Mouse (Mus musculus): ENCODE results near the gene Slx4. TPM values are rescaled to one million over a fixed set of nuclear protein-coding genes. Genes with fewer than 3 reads are reported as not detected.
"Not testable (repeated sequence)": the region's sequence is repeated elsewhere in the genome, so short reads cannot be mapped to it uniquely, and the experiment has no call there.

The Slx4 gene
- total and polyA plus RNA-seq, 3 experiments: 22.0 to 51.8 (median 36.8) TPM

- ATAC-seq (ENCODE audit: extremely low read depth, insufficient number of reproducible peaks, low FRiP score, poor library complexity, severe bottlenecking): no peak
- peaks cover 99% of the 10 kb centered on the region for H3K36me3 ChIP-seq (replicated peaks)
- H3K9me3 ChIP-seq (replicated peaks): no peaks in the 10 kb centered on the region
- H3K4me3 ChIP-seq (ENCODE audit: low read depth, low read length): no peak overlapping the region
- no peak for DNase-seq (ENCODE audit: low spot score)
- TF ChIP-seq GATA2 (IDR thresholded peaks at IDR 0.05; ENCODE audit: borderline replicate concordance, low read depth, low read length) (no peak), GATA1 (IDR thresholded peaks at IDR 0.05; ENCODE audit: borderline replicate concordance, low read length) (no peak), CTCF (IDR thresholded peaks at IDR 0.05; ENCODE audit: low read depth, low read length) (no peak), POLR2AphosphoS5 (IDR thresholded peaks at IDR 0.05; ENCODE audit: insufficient replicate concordance, low read depth, low read length) (no peak), TAL1 (conservative IDR thresholded peaks at IDR 0.05; ENCODE audit: low read depth, low read length) (no peak)
- no peaks in the 10 kb centered on the region; the same call in 1 of the 2 replicates for H3K4me1 ChIP-seq (ENCODE audit: insufficient read depth, low read depth, low read length)
- H3K27me3 ChIP-seq (ENCODE audit: insufficient read depth, low read length): no peaks in the 10 kb centered on the region
Measured at GRCm38 (mm10) chr16:3983146-3983700, 20.3 kb downstream of the Slx4 start.

- H3K36me3 ChIP-seq (replicated peaks): peaks cover 96% of the 10 kb centered on the region
- no peaks in the 10 kb centered on the region; the same call in 1 of the 2 replicates for H3K4me1 ChIP-seq (ENCODE audit: insufficient read depth, low read depth, low read length)
- ATAC-seq (ENCODE audit: extremely low read depth, insufficient number of reproducible peaks, low FRiP score, poor library complexity, severe bottlenecking): no peak
- H3K27me3 ChIP-seq (ENCODE audit: insufficient read depth, low read length): no peaks in the 10 kb centered on the region
- H3K9me3 ChIP-seq (replicated peaks): no peaks in the 10 kb centered on the region
- no peak for DNase-seq (ENCODE audit: low spot score)
- TF ChIP-seq GATA2 (IDR thresholded peaks at IDR 0.05; ENCODE audit: borderline replicate concordance, low read depth, low read length): no peak
- no peak for TF ChIP-seq GATA1 (IDR thresholded peaks at IDR 0.05; ENCODE audit: borderline replicate concordance, low read length)
- TF ChIP-seq CTCF (IDR thresholded peaks at IDR 0.05; ENCODE audit: low read depth, low read length): no peak
- TF ChIP-seq POLR2AphosphoS5 (IDR thresholded peaks at IDR 0.05; ENCODE audit: insufficient replicate concordance, low read depth, low read length): no peak
- no peak for TF ChIP-seq TAL1 (conservative IDR thresholded peaks at IDR 0.05; ENCODE audit: low read depth, low read length)
- no peak overlapping the region for H3K4me3 ChIP-seq (ENCODE audit: low read depth, low read length)
Measured at GRCm38 (mm10) chr16:3982173-3982572, 21.4 kb downstream of the Slx4 start.

- peaks cover 9% of the 10 kb centered on the region for H3K4me1 ChIP-seq (ENCODE audit: insufficient read depth, low read depth, low read length)
- DNase-seq (ENCODE audit: low spot score) (no peak), ATAC-seq (ENCODE audit: extremely low read depth, insufficient number of reproducible peaks, low FRiP score, poor library complexity, severe bottlenecking) (no peak)
- H3K4me3 ChIP-seq (ENCODE audit: low read depth, low read length): no peak overlapping the region
- TF ChIP-seq POLR2AphosphoS5 (IDR thresholded peaks at IDR 0.05; ENCODE audit: insufficient replicate concordance, low read depth, low read length) (no peak), TAL1 (conservative IDR thresholded peaks at IDR 0.05; ENCODE audit: low read depth, low read length) (no peak), GATA2 (IDR thresholded peaks at IDR 0.05; ENCODE audit: borderline replicate concordance, low read depth, low read length) (no peak), CTCF (IDR thresholded peaks at IDR 0.05; ENCODE audit: low read depth, low read length) (no peak), GATA1 (IDR thresholded peaks at IDR 0.05; ENCODE audit: borderline replicate concordance, low read length) (no peak)
- H3K36me3 ChIP-seq (replicated peaks): peaks cover 42% of the 10 kb centered on the region
- peaks cover 7% of the 10 kb centered on the region; the same call in 1 of the 2 replicates for H3K27me3 ChIP-seq (ENCODE audit: insufficient read depth, low read length)
- H3K9me3 ChIP-seq (replicated peaks): no peaks in the 10 kb centered on the region
Measured at GRCm38 (mm10) chr16:3976712-3977111, 26.9 kb downstream of the Slx4 start.

- Histone ChIP-seq H3K9me3 (replicated peaks) (no peaks in the 10 kb centered on the region), H3K4me1 (ENCODE audit: insufficient read depth, low read depth, low read length) (peaks cover 9% of the 10 kb centered on the region), H3K4me3 (ENCODE audit: low read depth, low read length) (no peak within 1 kb of the TSS), H3K27me3 (ENCODE audit: insufficient read depth, low read length) (peaks cover 7% of the 10 kb centered on the region; the same call in 1 of the 2 replicates), H3K36me3 (replicated peaks) (peaks cover 37% of the 10 kb centered on the region)
- TF ChIP-seq GATA1 (IDR thresholded peaks at IDR 0.05; ENCODE audit: borderline replicate concordance, low read length) (no peak), CTCF (IDR thresholded peaks at IDR 0.05; ENCODE audit: low read depth, low read length) (no peak), GATA2 (IDR thresholded peaks at IDR 0.05; ENCODE audit: borderline replicate concordance, low read depth, low read length) (no peak), POLR2AphosphoS5 (IDR thresholded peaks at IDR 0.05; ENCODE audit: insufficient replicate concordance, low read depth, low read length) (no peak), TAL1 (conservative IDR thresholded peaks at IDR 0.05; ENCODE audit: low read depth, low read length) (no peak)
- DNase-seq (ENCODE audit: low spot score) (no peak), ATAC-seq (ENCODE audit: extremely low read depth, insufficient number of reproducible peaks, low FRiP score, poor library complexity, severe bottlenecking) (no peak)
Measured at GRCm38 (mm10) chr16:3976251-3976671, 27.3 kb downstream of the Slx4 start, which contains the start of gene Nlrc3. Nlrc3 (minus strand) TSS chr16:3976632.

GRCm38 (mm10) chr16:3975658-3976057 is 27.9 kb downstream of the Slx4 start:
- peaks cover 9% of the 10 kb centered on the region for H3K4me1 ChIP-seq (ENCODE audit: insufficient read depth, low read depth, low read length)
- ATAC-seq (ENCODE audit: extremely low read depth, insufficient number of reproducible peaks, low FRiP score, poor library complexity, severe bottlenecking) (no peak), DNase-seq (ENCODE audit: low spot score) (no peak)
- H3K27me3 ChIP-seq (ENCODE audit: insufficient read depth, low read length): peaks cover 7% of the 10 kb centered on the region; the same call in 1 of the 2 replicates
- no peak for TF ChIP-seq GATA2 (IDR thresholded peaks at IDR 0.05; ENCODE audit: borderline replicate concordance, low read depth, low read length)
- TF ChIP-seq CTCF (IDR thresholded peaks at IDR 0.05; ENCODE audit: low read depth, low read length): no peak
- no peak for TF ChIP-seq POLR2AphosphoS5 (IDR thresholded peaks at IDR 0.05; ENCODE audit: insufficient replicate concordance, low read depth, low read length)
- TF ChIP-seq GATA1 (IDR thresholded peaks at IDR 0.05; ENCODE audit: borderline replicate concordance, low read length): no peak
- TF ChIP-seq TAL1 (conservative IDR thresholded peaks at IDR 0.05; ENCODE audit: low read depth, low read length): no peak
- no peaks in the 10 kb centered on the region for H3K9me3 ChIP-seq (replicated peaks)
- H3K4me3 ChIP-seq (ENCODE audit: low read depth, low read length): no peak overlapping the region
- H3K36me3 ChIP-seq (replicated peaks): peaks cover 31% of the 10 kb centered on the region

GRCm38 (mm10) chr16:3974456-3974855 is 29.1 kb downstream of the Slx4 start:
- not testable (repeated sequence) for H3K9me3 ChIP-seq (replicated peaks); DNase-seq (ENCODE audit: low spot score); ATAC-seq (ENCODE audit: extremely low read depth, insufficient number of reproducible peaks, low FRiP score, poor library complexity, severe bottlenecking); H3K4me1 ChIP-seq (ENCODE audit: insufficient read depth, low read depth, low read length); H3K27me3 ChIP-seq (ENCODE audit: insufficient read depth, low read length); H3K4me3 ChIP-seq (ENCODE audit: low read depth, low read length)
- peaks cover 19% of the 10 kb centered on the region for H3K36me3 ChIP-seq (replicated peaks)

Measured in G1E (cell line).